In genomic region chr12:100476351-100476750, GRCm38 (mm10) we compare ENCODE assay signal across 17 mouse cellular contexts.
"Had no signal": no experiment of that assay in that cellular context is flagged by ENCODE, and none has a peak within 500 bp of the region (broad histone marks: within the 10 kb centered on the region; RNA-seq: fewer than 3 reads in every experiment).

No protein-coding gene starts in this region.

- H3K36me3 ChIP-seq: limb, embryonic 12.5 days; limb, embryonic 15.5 days had no signal

- H3K4me1 ChIP-seq: limb, embryonic 12.5 days; limb, embryonic 15.5 days had no signal

- H3K27me3 ChIP-seq: kidney, embryonic 15.5 days; limb, embryonic 12.5 days; limb, embryonic 15.5 days; midbrain, embryonic 13.5 days had no signal

- H3K9me3 ChIP-seq: kidney, embryonic 15.5 days; limb, embryonic 12.5 days; limb, embryonic 15.5 days; midbrain, embryonic 13.5 days had no signal

- H3K4me3 ChIP-seq: kidney, embryonic 15.5 days; limb, embryonic 12.5 days; limb, embryonic 15.5 days; midbrain, embryonic 13.5 days had no signal

- DNase-seq: kidney, adult 8-10 months; kidney, postnatal 10 days; kidney, postnatal 36 days; left cerebral cortex, postnatal 4 days; liver, postnatal 0 days; lung, embryonic 14.5 days; right cerebral cortex, postnatal 14 days; right cerebral cortex, postnatal 4 days; thymus, adult 18-20 months; thymus, postnatal 36 days had no signal

- H3K27ac ChIP-seq: kidney, embryonic 15.5 days; limb, embryonic 12.5 days; limb, embryonic 15.5 days; liver, embryonic 14.5 days; macrophage; midbrain, embryonic 13.5 days had no signal

- H3K9ac ChIP-seq: kidney, embryonic 15.5 days; limb, embryonic 12.5 days; limb, embryonic 15.5 days; liver, embryonic 14.5 days; liver, postnatal 0 days; lung, embryonic 14.5 days; midbrain, embryonic 13.5 days had no signal

- ATAC-seq: liver, postnatal 0 days; midbrain, embryonic 13.5 days had no signal

- H3K4me2 ChIP-seq: kidney, embryonic 15.5 days; limb, embryonic 12.5 days; limb, embryonic 15.5 days; liver, embryonic 11.5 days; lung, embryonic 14.5 days; midbrain, embryonic 13.5 days had no signal
